Mouse (Mus musculus) neural tube, embryonic 13.5 days (tissue): ENCODE measurements around the gene Gm13124. TPM values are rescaled to one million over a fixed set of nuclear protein-coding genes. Genes with fewer than 3 reads are reported as not detected.

ENCODE experiments used
- polyA plus RNA-seq: library from polyadenylated mRNA; unstranded; fragments of >200 nt; fragmentation: Nextera tagmentation; extraction: Ambion mirVana; gene quantifications from 2 replicates; pipeline ENCODE4 v1.2.1, GENCODE M21; 2015

Gm13124 gene
- polyA plus RNA-seq, 1 experiment from 2014 or later = not detected

Other genes with a start within 250 kb of the Gm13124 start
- not detected in 2 replicates for gene Gm13128, start 234.9 kb downstream of the Gm13124 start, polyA plus RNA-seq
- gene Gm13119, start 207.2 kb downstream of the Gm13124 start, polyA plus RNA-seq = not detected in 2 replicates
- gene Pramef20, start 187.2 kb downstream of the Gm13124 start, polyA plus RNA-seq = not detected in 2 replicates
- not detected in 2 replicates for gene Pramef12, start 156.7 kb downstream of the Gm13124 start, polyA plus RNA-seq
- gene 1700012P22Rik, start 126.4 kb downstream of the Gm13124 start, polyA plus RNA-seq = not detected in 2 replicates
- not detected in 2 replicates for gene Gm9944, start 111.8 kb downstream of the Gm13124 start, polyA plus RNA-seq
- not detected in 2 replicates for gene Aadacl3, start 101.4 kb downstream of the Gm13124 start, polyA plus RNA-seq
- not detected in 2 replicates for gene 9430007A20Rik, start 45.3 kb downstream of the Gm13124 start, polyA plus RNA-seq
- not detected in 2 replicates for gene Aadacl4, start 48.6 kb upstream of the Gm13124 start, polyA plus RNA-seq
- not detected in 2 replicates for gene Gm436, start 121.2 kb upstream of the Gm13124 start, polyA plus RNA-seq
- gene Gm13178, start 156.3 kb upstream of the Gm13124 start, polyA plus RNA-seq = not detected in 2 replicates
- not detected in 2 replicates for gene Gm438, start 221.4 kb upstream of the Gm13124 start, polyA plus RNA-seq